Mouse (Mus musculus) myocyte (in vitro differentiated cells): ENCODE measurements at regions not wholly inside any gene's neighbourhood (a gene's known extent, or its start where the extent isn't known, plus 50 kb on each side); places are given as distances from the start of the nearest gene placed in this dataset.

Source experiments
- H3K27me3 ChIP-seq: one replicate; pipeline ENCODE4 v1.6.1; 2011; ENCODE audit not compliant: control insufficient read depth, insufficient read depth, insufficient read length
- H3K36me3 ChIP-seq: one replicate; pipeline ENCODE4 v1.6.1; 2011; ENCODE audit not compliant: control insufficient read depth, insufficient read depth
- H3K4me2 ChIP-seq: one replicate; pipeline ENCODE4 v1.6.1; 2011; ENCODE audit warnings: low read depth, control low read depth
- H3K4me3 ChIP-seq: one replicate; pipeline ENCODE4 v1.5.1; 2011; ENCODE audit warnings: mild to moderate bottlenecking, control low read depth, moderate library complexity
- H3K79me2 ChIP-seq: one replicate; pipeline ENCODE4 v1.6.1; 2011; ENCODE audit not compliant: control insufficient read depth, insufficient read depth
- H3ac ChIP-seq: one replicate; pipeline ENCODE4 v1.6.1; 2011; ENCODE audit not compliant: control insufficient read depth, insufficient read length
- CEBPB ChIP-seq: IDR thresholded peaks from 2 replicates; pipeline ENCODE4 v1.6.1; 2011; ENCODE audit warnings: mild to moderate bottlenecking, moderate library complexity; ENCODE audit not compliant: poor library complexity, insufficient read depth, severe bottlenecking
- E2F4 ChIP-seq: IDR thresholded peaks from one replicate; pipeline ENCODE4 v1.6.1; 2011; ENCODE audit warnings: mild to moderate bottlenecking, control low read depth, moderate library complexity; ENCODE audit not compliant: insufficient read depth
- MAX ChIP-seq: IDR thresholded peaks from one replicate; pipeline ENCODE4 v1.6.1; 2011; ENCODE audit warnings: low read depth, mild to moderate bottlenecking, control low read depth
- MYOD1 ChIP-seq, 3 experiments: IDR thresholded peaks; one replicate each; pipeline ENCODE4 v1.6.1; 2011; ENCODE audit warnings: control low read depth in 2 of 3, low read depth in 2 of 3, mild to moderate bottlenecking in 2 of 3, moderate library complexity in 1 of 3; ENCODE audit not compliant: insufficient read length in 2 of 3, control insufficient read depth in 1 of 3
- MYOG ChIP-seq, 3 experiments: IDR thresholded peaks; one replicate each; pipeline ENCODE4 v1.6.1; 2011; ENCODE audit warnings: control low read depth in 2 of 3, low read depth in 2 of 3, mild to moderate bottlenecking in 2 of 3; ENCODE audit not compliant: insufficient read length in 2 of 3, control insufficient read depth in 1 of 3, insufficient read depth in 1 of 3
- POLR2A ChIP-seq: IDR thresholded peaks from one replicate; pipeline ENCODE4 v1.6.1; 2011; ENCODE audit warnings: low read depth, mild to moderate bottlenecking, control low read depth, moderate library complexity; ENCODE audit not compliant: insufficient read length
- POLR2AphosphoS2 ChIP-seq: IDR thresholded peaks from one replicate; pipeline ENCODE4 v1.6.1; 2011; ENCODE audit warnings: low read depth, control low read depth; ENCODE audit not compliant: insufficient read length
- REST ChIP-seq: IDR thresholded peaks from one replicate; pipeline ENCODE4 v1.6.1; 2011; ENCODE audit warnings: mild to moderate bottlenecking, control low read depth, moderate library complexity; ENCODE audit not compliant: insufficient read depth, insufficient read length
- SRF ChIP-seq: IDR thresholded peaks from one replicate; pipeline ENCODE4 v1.6.1; 2011; ENCODE audit warnings: low read depth; ENCODE audit not compliant: control insufficient read depth, insufficient read length
- TCF12 ChIP-seq: IDR thresholded peaks from one replicate; pipeline ENCODE4 v1.6.1; 2011; ENCODE audit warnings: mild to moderate bottlenecking, control low read depth; ENCODE audit not compliant: poor library complexity, insufficient read depth, severe bottlenecking
- TCF3 ChIP-seq: IDR thresholded peaks from one replicate; pipeline ENCODE4 v1.6.1; 2011; ENCODE audit warnings: low read depth, control low read depth; ENCODE audit not compliant: insufficient read length
- USF1 ChIP-seq: IDR thresholded peaks from one replicate; pipeline ENCODE4 v1.6.1; 2011; ENCODE audit warnings: low read depth, mild to moderate bottlenecking, control low read depth, moderate library complexity

DNA sequence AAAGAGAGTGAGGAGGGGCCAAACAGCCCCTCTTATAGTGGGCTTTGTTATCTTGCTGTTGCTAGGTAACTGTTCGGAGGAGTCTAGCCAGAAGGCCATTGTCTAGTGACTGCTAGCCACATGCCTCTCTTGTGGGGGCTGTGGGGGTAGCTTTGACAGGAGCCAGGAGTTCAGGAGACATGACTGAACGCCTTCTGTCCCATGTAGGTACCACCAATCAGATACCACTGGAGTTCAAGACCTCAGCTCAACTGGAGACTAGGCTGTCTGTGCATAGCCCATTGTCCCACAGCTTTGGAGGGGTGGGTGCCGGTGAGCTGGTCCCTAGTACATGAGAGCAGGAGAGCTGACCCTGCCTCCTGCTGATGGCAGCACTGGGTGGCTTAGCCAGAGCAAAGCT, 82.4 kb upstream of the Unc93a2 start:
- no peak for TF ChIP-seq MYOG (IDR thresholded peaks at IDR 0.05; ENCODE audit: control insufficient read depth in 1 of 3, insufficient read depth in 1 of 3, insufficient read length in 2 of 3, low read depth in 2 of 3)
- TF ChIP-seq TCF3, result no peak
- no peak for TF ChIP-seq REST
- TF ChIP-seq USF1, result no peak
- Histone ChIP-seq H3K4me3 (no peak overlapping the region), H3K79me2 (no peaks in the 10 kb centered on the region), H3ac (no peak overlapping the region), H3K27me3 (no peaks in the 10 kb centered on the region), H3K4me2 (no peak overlapping the region), H3K36me3 (no peaks in the 10 kb centered on the region)

DNA sequence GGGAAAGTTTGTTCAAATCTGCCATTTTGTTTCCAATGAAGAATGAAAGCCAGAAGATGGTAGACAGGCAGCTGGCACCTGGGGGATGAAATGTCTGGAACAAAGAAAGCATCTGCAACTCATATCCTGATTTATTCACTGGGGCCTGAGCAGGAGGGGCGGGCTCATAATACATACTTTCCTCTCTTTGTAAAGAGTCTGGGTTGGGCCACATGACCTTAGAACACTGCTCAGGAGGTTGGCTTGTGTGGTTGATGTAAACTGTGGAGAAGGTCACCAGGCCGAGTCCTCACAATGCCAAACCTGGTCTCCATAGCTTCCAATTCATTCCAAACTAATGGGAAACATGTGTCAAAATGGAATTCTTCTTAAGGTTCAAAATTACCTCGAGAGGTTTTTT, 79.6 kb upstream of the Unc93a2 start:
- H3ac ChIP-seq, result no peak overlapping the region
- no peak for TF ChIP-seq SRF
- TF ChIP-seq REST, result no peak
- no peak for TF ChIP-seq E2F4
- no peak for TF ChIP-seq MYOG (IDR thresholded peaks at IDR 0.05; ENCODE audit: control insufficient read depth in 1 of 3, insufficient read depth in 1 of 3, insufficient read length in 2 of 3, low read depth in 2 of 3)
- no peak for TF ChIP-seq MYOD1 (IDR thresholded peaks at IDR 0.05; ENCODE audit: control insufficient read depth in 1 of 3, insufficient read length in 2 of 3, low read depth in 2 of 3)
- no peak for TF ChIP-seq TCF3
- TF ChIP-seq CEBPB, result no peak
- TF ChIP-seq MAX, result no peak
- no peak for TF ChIP-seq TCF12
- no peak for TF ChIP-seq USF1
- no peak for TF ChIP-seq POLR2AphosphoS2
- TF ChIP-seq POLR2A, result no peak
- no peaks in the 10 kb centered on the region for H3K27me3 ChIP-seq
- no peak overlapping the region for H3K4me3 ChIP-seq
- no peaks in the 10 kb centered on the region for H3K79me2 ChIP-seq
- no peaks in the 10 kb centered on the region for H3K36me3 ChIP-seq
- H3K4me2 ChIP-seq, result no peak overlapping the region

GRCm38 (mm10) chr17:7461164-7461563, 75.9 kb upstream of the Unc93a2 start:
- Histone ChIP-seq H3K36me3 (no peaks in the 10 kb centered on the region), H3K79me2 (no peaks in the 10 kb centered on the region), H3K4me2 (no peak overlapping the region), H3ac (no peak overlapping the region), H3K4me3 (no peak overlapping the region), H3K27me3 (no peaks in the 10 kb centered on the region)
- no peak for TF ChIP-seq POLR2A
- TF ChIP-seq MAX, result no peak
- TF ChIP-seq SRF, result no peak
- no peak for TF ChIP-seq MYOD1 (IDR thresholded peaks at IDR 0.05; ENCODE audit: control insufficient read depth in 1 of 3, insufficient read length in 2 of 3, low read depth in 2 of 3)

DNA sequence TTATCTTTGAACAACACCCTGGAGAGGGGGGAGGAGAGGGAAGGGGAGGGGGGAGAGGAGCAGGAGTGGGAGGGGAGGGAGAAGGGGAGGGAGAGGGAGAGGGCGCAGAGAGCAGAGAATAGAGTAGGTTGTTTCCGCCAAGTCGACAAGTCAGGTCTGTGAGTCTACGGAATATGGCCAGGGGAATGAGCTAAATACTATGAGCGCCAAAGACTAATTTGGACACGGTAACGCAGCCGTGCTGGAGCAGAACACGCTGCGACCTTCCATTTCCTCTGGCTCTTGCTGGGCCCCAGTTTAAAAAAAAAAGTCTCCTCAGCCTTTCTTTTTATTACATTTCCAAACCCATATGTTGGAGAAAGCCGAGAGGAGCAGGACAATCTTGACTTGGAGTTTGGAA, 71.7 kb upstream of the Unc93a2 start:
- Histone ChIP-seq H3K79me2 (no peaks in the 10 kb centered on the region), H3K4me3 (no peak overlapping the region), H3ac (no peak overlapping the region), H3K27me3 (no peaks in the 10 kb centered on the region), H3K36me3 (no peaks in the 10 kb centered on the region), H3K4me2 (no peak overlapping the region)
- TF ChIP-seq MYOD1 (IDR thresholded peaks at IDR 0.05; ENCODE audit: control insufficient read depth in 1 of 3, insufficient read length in 2 of 3, low read depth in 2 of 3), result no peak
- TF ChIP-seq POLR2AphosphoS2, result no peak
- TF ChIP-seq POLR2A, result no peak
- no peak for TF ChIP-seq MAX
- TF ChIP-seq USF1, result no peak
- no peak for TF ChIP-seq CEBPB
- TF ChIP-seq SRF, result no peak
- TF ChIP-seq TCF3, result no peak
- no peak for TF ChIP-seq MYOG (IDR thresholded peaks at IDR 0.05; ENCODE audit: control insufficient read depth in 1 of 3, insufficient read depth in 1 of 3, insufficient read length in 2 of 3, low read depth in 2 of 3)
- TF ChIP-seq E2F4, result no peak
- TF ChIP-seq REST, result no peak
- TF ChIP-seq TCF12, result no peak

DNA sequence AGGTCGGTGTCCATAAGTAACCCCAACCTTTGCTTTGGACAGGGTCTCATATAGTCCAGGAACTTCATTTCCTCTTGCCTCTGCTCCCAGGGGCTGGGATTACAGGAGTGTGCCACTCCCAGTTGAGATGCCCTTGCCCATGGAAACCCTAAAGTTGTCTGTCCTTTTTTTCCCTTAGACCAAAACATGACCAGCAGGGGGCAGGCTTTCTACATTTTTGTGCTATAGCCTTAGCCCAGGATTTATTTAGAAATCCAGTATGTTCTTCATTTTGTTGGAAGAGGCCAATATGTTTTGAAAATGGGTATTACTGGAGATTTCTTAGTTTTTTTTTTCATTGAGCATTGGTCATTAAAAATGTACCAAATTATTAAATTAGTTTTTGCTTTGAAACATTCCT, 58.6 kb upstream of the Unc93a2 start:
- H3ac ChIP-seq, result no peak overlapping the region
- TF ChIP-seq POLR2A (no peak), MAX (no peak), TCF3 (no peak), CEBPB (no peak), REST (no peak), MYOD1 (IDR thresholded peaks at IDR 0.05; ENCODE audit: control insufficient read depth in 1 of 3, insufficient read length in 2 of 3, low read depth in 2 of 3) (no peak), SRF (no peak), E2F4 (no peak), MYOG (IDR thresholded peaks at IDR 0.05; ENCODE audit: control insufficient read depth in 1 of 3, insufficient read depth in 1 of 3, insufficient read length in 2 of 3, low read depth in 2 of 3) (no peak), POLR2AphosphoS2 (no peak), USF1 (no peak)
- H3K79me2 ChIP-seq, result no peaks in the 10 kb centered on the region
- H3K4me2 ChIP-seq, result no peak overlapping the region
- no peaks in the 10 kb centered on the region for H3K36me3 ChIP-seq
- H3K4me3 ChIP-seq, result no peak overlapping the region
- no peaks in the 10 kb centered on the region for H3K27me3 ChIP-seq
